Mouse (Mus musculus): Measurements from ENCODE around the gene Pgm2l1. TPM values are rescaled to one million over a fixed set of nuclear protein-coding genes. Genes with fewer than 3 reads are reported as not detected.

The Pgm2l1 gene
- polyA plus RNA-seq, 1 experiment from 2014 or later: 21.3 TPM

- H3K36me3 ChIP-seq: no peaks in the 10 kb centered on the region
- H3K4me2 ChIP-seq (replicated peaks): no peak overlapping the region
- ATAC-seq: no peak
- H3K27me3 ChIP-seq: no peaks in the 10 kb centered on the region
- WGBS: 66% methylated on average over 3 of the region's 3 CpGs
- H3K9me3 ChIP-seq: no peaks in the 10 kb centered on the region
- H3K9ac ChIP-seq (replicated peaks): no peak overlapping the region
- no peak overlapping the region for H3K4me3 ChIP-seq (replicated peaks)
- no peak overlapping the region for H3K27ac ChIP-seq
- no peaks in the 10 kb centered on the region for H3K4me1 ChIP-seq (replicated peaks)
These were observed 23.6 kb upstream of the Pgm2l1 start for GRCm38 (mm10) chr7:100203616-100204015.

DNA sequence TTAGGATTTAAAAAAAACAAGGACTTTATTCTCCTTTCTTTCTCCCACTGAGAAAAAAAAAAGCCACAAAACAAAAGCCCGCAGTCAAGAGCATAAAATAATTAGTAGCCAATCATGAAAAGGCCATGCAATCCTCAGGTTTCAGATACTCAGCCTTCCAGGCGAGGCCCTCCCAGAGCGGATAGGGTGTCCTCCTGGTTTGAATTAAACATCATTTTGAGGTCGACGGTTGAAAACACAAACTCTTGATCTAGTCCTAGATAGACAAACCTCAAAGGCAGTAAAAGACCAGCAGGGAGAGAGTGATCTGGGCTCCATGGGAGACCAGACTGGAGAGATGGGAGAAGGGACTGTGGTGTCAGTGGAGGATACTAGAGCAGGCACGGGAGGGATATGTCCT lies 22.3 kb upstream of the Pgm2l1 start:
- no peaks in the 10 kb centered on the region for H3K36me3 ChIP-seq
- no peak overlapping the region for H3K9ac ChIP-seq (replicated peaks)
- H3K4me3 ChIP-seq (replicated peaks): no peak overlapping the region
- no peaks in the 10 kb centered on the region for H3K9me3 ChIP-seq
- no peaks in the 10 kb centered on the region for H3K4me1 ChIP-seq (replicated peaks)
- no peak overlapping the region for H3K27ac ChIP-seq
- H3K27me3 ChIP-seq: no peaks in the 10 kb centered on the region
- ATAC-seq: no peak
- H3K4me2 ChIP-seq (replicated peaks): no peak overlapping the region
- 80% methylated on average over 6 of the region's 6 CpGs for WGBS

GRCm38 (mm10) chr7:100206144-100206543 lies 21.1 kb upstream of the Pgm2l1 start:
- ATAC-seq: no peak
- 91% methylated on average over 2 of the region's 2 CpGs for WGBS
- H3K36me3 ChIP-seq: no peaks in the 10 kb centered on the region

GRCm38 (mm10) chr7:100207886-100208285 lies 19.3 kb upstream of the Pgm2l1 start:
- H3K27me3 ChIP-seq: no peaks in the 10 kb centered on the region
- no peak overlapping the region for H3K4me2 ChIP-seq (replicated peaks)
- no peaks in the 10 kb centered on the region for H3K4me1 ChIP-seq (replicated peaks)
- H3K9ac ChIP-seq (replicated peaks): no peak overlapping the region
- ATAC-seq: no peak
- H3K4me3 ChIP-seq (replicated peaks): no peak overlapping the region
- H3K9me3 ChIP-seq: no peaks in the 10 kb centered on the region
- H3K27ac ChIP-seq: no peak overlapping the region
- no peaks in the 10 kb centered on the region for H3K36me3 ChIP-seq

More at GRCm38 (mm10) chr7:100206144-100206543, 21.1 kb upstream of the Pgm2l1 start:
- no peak overlapping the region for H3K4me3 ChIP-seq (replicated peaks)
- H3K4me1 ChIP-seq (replicated peaks): no peaks in the 10 kb centered on the region
- no peak overlapping the region for H3K9ac ChIP-seq (replicated peaks)
- H3K27ac ChIP-seq: no peak overlapping the region
- no peak overlapping the region for H3K4me2 ChIP-seq (replicated peaks)
- no peaks in the 10 kb centered on the region for H3K27me3 ChIP-seq
- no peaks in the 10 kb centered on the region for H3K9me3 ChIP-seq

DNA sequence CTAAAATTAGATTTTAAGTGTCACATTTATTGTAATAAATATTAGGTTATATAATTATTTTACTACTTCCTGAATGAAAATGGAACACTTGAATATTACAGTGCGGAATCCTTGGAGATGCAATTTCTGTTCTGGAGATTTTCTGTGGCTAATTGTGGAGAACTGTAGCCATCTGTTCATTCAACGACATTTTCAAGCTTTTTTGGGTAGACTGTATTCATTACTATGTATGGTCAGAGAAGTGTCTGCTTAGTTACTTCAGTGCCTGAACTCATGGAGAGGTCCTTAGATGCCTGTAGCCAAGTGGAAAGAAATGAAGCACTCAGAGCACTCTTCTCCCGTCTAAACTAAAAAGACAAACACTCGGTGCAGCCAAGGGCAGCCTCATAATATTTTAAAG lies 12.9 kb upstream of the Pgm2l1 start:
- ATAC-seq: no peak
- 70% methylated on average over 4 of the region's 4 CpGs for WGBS
- Histone ChIP-seq H3K9me3 (no peaks in the 10 kb centered on the region), H3K9ac (replicated peaks) (no peak overlapping the region), H3K27ac (no peak overlapping the region), H3K36me3 (no peaks in the 10 kb centered on the region), H3K4me1 (replicated peaks) (peaks cover 35% of the 10 kb centered on the region), H3K4me3 (replicated peaks) (no peak overlapping the region), H3K4me2 (replicated peaks) (no peak overlapping the region), H3K27me3 (no peaks in the 10 kb centered on the region)

DNA sequence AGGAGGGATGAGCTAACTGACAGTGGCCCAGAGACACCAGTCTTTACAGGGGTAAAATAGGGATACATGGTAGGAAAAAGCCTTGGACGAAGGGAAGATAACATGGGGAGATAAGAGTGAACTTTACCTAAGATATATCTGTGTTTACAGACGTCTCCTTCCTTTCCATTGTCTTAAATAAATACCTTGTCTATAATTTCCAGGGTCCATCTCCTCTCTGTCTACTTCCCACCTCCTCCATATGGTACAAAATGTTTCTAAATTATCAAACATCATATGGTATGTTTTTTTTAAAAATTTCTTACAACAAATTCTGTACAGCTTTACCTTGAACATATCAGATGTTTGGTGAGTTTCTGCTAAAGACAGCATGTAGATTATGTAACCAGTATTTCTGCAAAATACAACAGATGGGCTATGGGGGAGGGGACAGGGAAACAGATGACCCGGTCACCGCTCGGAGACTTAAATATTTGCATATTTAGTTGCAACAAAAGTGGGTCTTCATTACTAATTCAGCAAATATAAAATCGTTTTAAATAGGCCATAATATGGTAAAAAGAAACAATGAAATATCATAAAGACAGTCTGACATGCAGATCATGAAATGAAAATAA lies 12.0 kb upstream of the Pgm2l1 start:
- H3K9ac ChIP-seq (replicated peaks): no peak overlapping the region
- peak overlapping the region; percentile 14; the same call in 1 of the 2 replicates for H3K27ac ChIP-seq
- H3K4me3 ChIP-seq (replicated peaks): no peak overlapping the region
- H3K36me3 ChIP-seq: no peaks in the 10 kb centered on the region
- H3K4me2 ChIP-seq (replicated peaks): no peak overlapping the region
- no peaks in the 10 kb centered on the region for H3K27me3 ChIP-seq
- H3K4me1 ChIP-seq (replicated peaks): peaks cover 35% of the 10 kb centered on the region
- ATAC-seq: no peak
- WGBS: 42% methylated on average over 6 of the region's 6 CpGs
- H3K9me3 ChIP-seq: no peaks in the 10 kb centered on the region

- Histone ChIP-seq H3K36me3 (no peaks in the 10 kb centered on the region), H3K27ac (peak overlapping the region; percentile 81), H3K4me2 (replicated peaks) (peak overlapping the region; percentile 27), H3K27me3 (no peaks in the 10 kb centered on the region), H3K4me1 (replicated peaks) (peaks cover 35% of the 10 kb centered on the region), H3K9me3 (no peaks in the 10 kb centered on the region), H3K4me3 (replicated peaks) (no peak overlapping the region), H3K9ac (replicated peaks) (peak overlapping the region; percentile 45; the same call in 1 of the 2 replicates)
- WGBS: 18% methylated on average over 10 of the region's 10 CpGs
- ATAC-seq: 0 out of 2 replicates have a peak, but pooled peaks have one; percentile 5
These were observed 11.2 kb upstream of the Pgm2l1 start for GRCm38 (mm10) chr7:100215976-100216375.

DNA sequence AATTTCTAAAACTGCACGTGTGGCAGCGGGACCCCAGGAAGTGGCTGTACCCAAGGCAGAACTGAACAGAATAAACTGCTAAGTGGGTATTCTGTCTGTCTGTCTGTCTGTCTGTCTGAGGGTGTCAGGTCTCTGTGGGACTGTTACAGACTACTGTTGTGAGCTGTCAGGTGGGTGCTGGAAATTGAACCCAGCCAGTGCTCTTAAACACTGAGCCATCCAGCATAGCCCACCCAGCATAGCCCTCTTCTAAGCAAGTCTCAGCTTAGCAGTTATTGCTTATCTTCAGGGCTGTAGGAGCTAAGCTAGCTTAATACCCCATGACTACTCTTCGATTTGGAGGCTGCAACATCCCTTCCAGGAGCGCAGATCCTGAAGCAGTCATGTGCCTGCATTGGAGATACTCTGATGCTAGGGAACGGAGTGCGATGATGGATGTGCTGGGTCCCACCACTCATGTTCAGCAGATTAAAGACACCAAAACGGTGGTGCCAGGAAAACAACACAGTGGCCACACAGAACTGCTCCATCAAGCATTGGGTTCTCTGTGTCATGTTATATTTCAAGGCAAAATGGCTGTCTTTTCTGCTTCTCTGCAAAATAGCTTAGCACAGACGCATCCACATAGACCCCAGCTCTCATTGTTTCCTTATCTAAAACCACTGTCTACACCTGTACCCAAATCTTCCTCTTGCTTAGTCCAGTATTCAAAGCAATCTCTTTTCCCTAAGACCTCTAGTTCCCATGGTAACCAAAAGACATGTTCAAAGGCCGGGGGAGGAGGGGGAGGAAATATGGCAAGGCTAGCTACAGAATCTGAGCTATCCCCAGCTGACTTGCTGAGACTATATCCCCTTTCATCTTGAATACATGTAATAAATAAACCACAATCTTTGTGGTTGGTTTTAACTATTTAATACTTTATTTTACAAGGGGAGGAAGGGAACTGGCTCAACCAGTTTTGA lies 10.3 kb upstream of the Pgm2l1 start:
- H3K27ac ChIP-seq: peak overlapping the region; percentile 81
- no peak overlapping the region for H3K9ac ChIP-seq (replicated peaks)
- H3K9me3 ChIP-seq: no peaks in the 10 kb centered on the region
- H3K36me3 ChIP-seq: no peaks in the 10 kb centered on the region
- no peaks in the 10 kb centered on the region for H3K27me3 ChIP-seq
- H3K4me2 ChIP-seq (replicated peaks): peak overlapping the region; percentile 12; the same call in 1 of the 2 replicates
- H3K4me1 ChIP-seq (replicated peaks): peaks cover 35% of the 10 kb centered on the region
- no peak overlapping the region for H3K4me3 ChIP-seq (replicated peaks)
- ATAC-seq: peak; percentile 83
- 62% methylated on average over 9 of the region's 9 CpGs for WGBS

DNA sequence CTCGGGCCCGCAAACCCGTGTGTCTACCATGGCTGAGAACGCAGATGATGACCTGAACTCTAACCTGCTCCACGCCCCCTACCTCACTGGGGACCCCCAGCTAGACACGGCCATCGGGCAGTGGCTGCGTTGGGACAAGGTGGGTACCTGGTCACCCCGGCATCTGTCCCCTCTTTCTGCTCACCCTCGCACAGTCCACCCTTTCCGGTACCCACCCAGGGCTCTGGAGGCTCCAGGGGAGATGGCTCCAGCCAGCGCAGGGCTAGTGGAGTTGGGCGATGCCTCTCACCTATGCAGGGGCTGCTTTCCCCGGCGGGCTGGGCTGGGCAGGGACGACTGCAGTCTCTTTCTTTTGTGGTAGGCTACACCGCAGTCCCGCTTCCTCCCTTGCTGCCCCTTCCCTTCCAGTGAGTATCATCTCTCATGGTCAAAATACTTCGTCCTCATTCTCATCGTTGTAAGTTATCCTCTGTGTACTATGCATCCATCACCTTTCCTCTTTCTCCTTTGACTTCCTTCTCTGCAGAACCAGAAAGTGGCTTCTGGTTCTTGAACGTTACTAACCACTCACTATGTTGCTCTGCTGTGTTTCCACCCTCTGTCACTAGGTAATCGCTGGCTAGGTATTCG lies 817 bp downstream of the Pgm2l1 start:
- Histone ChIP-seq H3K27ac (peak overlapping the region; percentile 96), H3K9ac (replicated peaks) (peak overlapping the region; percentile 95), H3K4me1 (replicated peaks) (peaks cover 29% of the 10 kb centered on the region), H3K27me3 (no peaks in the 10 kb centered on the region), H3K4me3 (replicated peaks) (peak overlapping the region; percentile 94), H3K4me2 (replicated peaks) (peak overlapping the region; percentile 83), H3K36me3 (no peaks in the 10 kb centered on the region), H3K9me3 (no peaks in the 10 kb centered on the region)
- ATAC-seq: peak; percentile 70
- under 1% methylated on average over 23 of the region's 23 CpGs for WGBS

GRCm38 (mm10) chr7:100228957-100229356 lies 1.8 kb downstream of the Pgm2l1 start:
- H3K9ac ChIP-seq (replicated peaks): peak overlapping the region; percentile 95
- no peak overlapping the region for H3K27ac ChIP-seq
- H3K9me3 ChIP-seq: no peaks in the 10 kb centered on the region
- H3K4me2 ChIP-seq (replicated peaks): peak overlapping the region; percentile 83
- 75% methylated on average over 3 of the region's 3 CpGs for WGBS
- no peaks in the 10 kb centered on the region for H3K27me3 ChIP-seq
- peaks cover 32% of the 10 kb centered on the region for H3K4me1 ChIP-seq (replicated peaks)
- H3K36me3 ChIP-seq: no peaks in the 10 kb centered on the region
- no peak for ATAC-seq
- peak overlapping the region; percentile 94 for H3K4me3 ChIP-seq (replicated peaks)

DNA sequence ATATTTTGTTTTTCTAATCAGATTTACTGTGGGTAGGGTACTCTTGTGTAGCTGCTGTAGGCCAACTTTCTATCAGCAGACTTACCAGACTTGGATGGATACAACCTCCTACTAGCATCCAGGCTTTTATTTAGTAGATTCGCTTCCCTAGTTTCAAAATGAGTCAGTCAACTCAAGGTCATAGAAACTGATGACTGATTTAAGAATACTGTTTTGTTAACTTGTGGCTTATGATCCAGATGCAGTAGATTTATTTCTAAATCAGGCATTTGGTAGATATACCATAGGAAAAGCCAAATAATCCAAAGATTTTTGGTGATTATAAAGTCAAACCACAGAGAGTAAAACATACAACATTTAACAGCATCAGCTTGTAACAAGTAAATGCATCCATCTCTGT lies 3.5 kb downstream of the Pgm2l1 start:
- peaks cover 35% of the 10 kb centered on the region for H3K4me1 ChIP-seq (replicated peaks)
- 92% methylated on average over 1 of the region's 1 CpGs for WGBS
- no peaks in the 10 kb centered on the region for H3K9me3 ChIP-seq
- no peak overlapping the region for H3K4me3 ChIP-seq (replicated peaks)
- ATAC-seq: no peak
- peak overlapping the region; percentile 29; the same call in 1 of the 2 replicates for H3K4me2 ChIP-seq (replicated peaks)
- no peaks in the 10 kb centered on the region for H3K36me3 ChIP-seq
- no peak overlapping the region for H3K27ac ChIP-seq
- no peak overlapping the region for H3K9ac ChIP-seq (replicated peaks)
- H3K27me3 ChIP-seq: no peaks in the 10 kb centered on the region

DNA sequence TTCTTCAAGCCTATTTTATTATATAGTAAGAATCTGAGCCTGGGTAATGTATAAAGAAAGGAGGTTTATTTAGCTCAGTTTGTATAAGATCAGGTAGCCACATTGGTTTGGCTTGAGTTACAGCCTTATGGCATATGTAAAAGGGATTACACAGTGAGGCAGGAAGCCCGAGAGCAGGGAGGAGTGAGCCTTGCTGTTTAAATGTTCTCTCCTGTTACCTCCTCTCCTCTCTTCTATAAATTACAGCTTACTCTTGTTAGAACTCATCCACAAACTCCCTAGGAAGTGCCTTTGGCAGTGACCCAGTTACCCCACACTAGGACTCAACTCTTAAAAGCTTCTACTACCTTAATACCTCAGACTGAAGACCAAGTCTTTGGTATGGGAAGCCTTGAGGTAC lies 4.5 kb downstream of the Pgm2l1 start:
- Histone ChIP-seq H3K4me2 (replicated peaks) (no peak overlapping the region), H3K4me3 (replicated peaks) (no peak overlapping the region), H3K27me3 (no peaks in the 10 kb centered on the region), H3K9me3 (no peaks in the 10 kb centered on the region), H3K36me3 (no peaks in the 10 kb centered on the region), H3K4me1 (replicated peaks) (peaks cover 35% of the 10 kb centered on the region), H3K27ac (no peak overlapping the region), H3K9ac (replicated peaks) (no peak overlapping the region)
- ATAC-seq: no peak
- 43% methylated on average over 1 of the region's 1 CpGs for WGBS
